Mouse (Mus musculus): ENCODE data around the gene Kifc3. TPM values are rescaled to one million over a fixed set of nuclear protein-coding genes. Genes with fewer than 3 reads are reported as not detected.
"Not testable (repeated sequence)": the region's sequence is repeated elsewhere in the genome, so short reads cannot be mapped to it uniquely, and the experiment has no call there.

Gene Kifc3
- total RNA-seq (2021) = 10 to 100 TPM; 11.2 to 11.5 TPM
- long read RNA-seq, experiment 1, transcript Kifc3-201 (20 exons, 3,277 nt) = major isoform, 9 of 23 reads
- long read RNA-seq, experiment 1, partial matches to known transcripts = 0 of 23 reads
- long read RNA-seq, experiment 1, other reads (novel, unspliced or antisense) = 13 of 23 reads
- long read RNA-seq, experiment 2, transcript Kifc3-201 (20 exons, 3,277 nt) = major isoform, 11 of 39 reads
- long read RNA-seq, experiment 2, partial matches to known transcripts = 2 of 39 reads
- long read RNA-seq, experiment 2, other reads (novel, unspliced or antisense) = 25 of 39 reads

DNA sequence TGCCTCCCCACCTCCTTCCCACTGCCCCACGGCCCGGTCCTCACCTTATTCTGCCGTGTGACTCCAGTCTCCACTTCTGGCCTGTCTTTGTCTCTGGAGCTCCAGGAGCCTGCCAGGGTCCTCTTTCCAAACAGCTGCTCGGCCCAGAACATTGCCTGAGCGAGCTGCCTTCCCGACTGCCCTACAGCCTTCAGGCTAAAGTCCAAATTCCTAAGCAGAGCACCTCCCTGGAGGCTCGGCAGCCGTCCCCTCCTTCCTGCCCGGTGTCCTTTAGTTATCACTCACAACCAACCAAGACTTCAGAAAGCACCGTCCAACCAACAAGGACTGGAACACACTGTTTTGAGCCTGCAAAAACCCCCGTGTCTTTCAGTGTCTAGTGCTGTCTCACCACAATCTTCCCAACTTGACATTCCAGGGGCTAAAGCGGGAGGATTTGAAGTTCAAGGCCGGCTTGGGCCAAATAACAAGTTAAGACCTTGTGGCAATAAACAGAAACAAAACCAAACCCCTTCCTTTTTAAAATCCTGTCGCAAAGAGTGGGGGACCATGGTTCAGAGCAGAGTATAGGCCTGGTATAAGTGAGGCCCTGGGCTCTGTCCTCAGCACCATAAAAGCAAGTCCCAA lies at the start of gene Kifc3:
TSS of gene Kifc3 (minus strand) at position 164 of the 627 bp plus-strand sequence.
- DNase-seq = peak; percentile 51
- intact Hi-C loops (cut with DNase I; ENCODE audit: low total_unique reads) = loop anchor here (10.0 kb wide), 2 partner anchors 98 to 258 kb away; no protein-coding TSS in a partner anchor

DNA sequence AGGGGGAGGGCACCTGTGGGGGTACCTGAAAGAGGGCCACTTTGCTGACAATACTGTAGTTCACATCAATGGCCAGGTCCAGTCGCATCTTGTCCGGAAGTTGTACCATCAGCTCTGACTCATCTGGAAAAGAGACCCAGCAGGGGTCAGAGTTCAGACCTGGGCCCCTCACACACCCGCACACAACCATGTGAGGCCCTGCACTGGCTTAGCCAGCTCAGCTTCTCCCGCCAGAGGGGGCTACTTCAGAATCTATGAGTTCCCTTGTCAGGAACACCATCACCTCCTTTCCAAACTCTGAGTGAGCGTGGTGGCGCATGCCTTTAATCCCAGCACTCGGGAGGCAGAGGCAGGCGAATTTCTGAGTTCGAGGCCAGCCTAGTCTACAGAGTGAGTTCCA lies 49.4 kb upstream of the Kifc3 start:
- no peak for DNase-seq
- intact Hi-C loops (cut with DNase I; ENCODE audit: low total_unique reads) = loop anchor here (2.0 kb wide), 2 partner anchors 51 to 79 kb away; partner anchors contain the start of gene Zfp319

DNA sequence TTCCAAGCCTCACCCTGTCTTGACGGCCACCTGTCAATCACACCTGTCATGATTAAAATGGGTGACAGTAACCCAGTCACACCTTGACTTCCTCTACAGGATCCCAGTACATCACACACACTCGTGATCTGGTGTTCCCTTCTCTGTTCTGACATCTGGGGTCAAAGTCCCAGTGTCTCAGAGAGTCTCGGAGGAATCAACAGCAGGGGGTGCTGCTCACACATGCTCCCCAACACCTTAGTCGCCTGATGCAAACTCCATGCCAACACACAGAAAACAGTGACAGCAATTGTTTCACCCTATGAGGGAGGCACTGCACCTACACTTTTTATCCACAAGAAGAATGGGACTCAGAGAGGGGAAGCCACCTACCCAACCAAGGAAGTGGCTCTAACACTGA lies 47.2 kb upstream of the Kifc3 start:
- DNase-seq = no peak
- intact Hi-C loops (cut with DNase I; ENCODE audit: low total_unique reads) = no loop called here

DNA sequence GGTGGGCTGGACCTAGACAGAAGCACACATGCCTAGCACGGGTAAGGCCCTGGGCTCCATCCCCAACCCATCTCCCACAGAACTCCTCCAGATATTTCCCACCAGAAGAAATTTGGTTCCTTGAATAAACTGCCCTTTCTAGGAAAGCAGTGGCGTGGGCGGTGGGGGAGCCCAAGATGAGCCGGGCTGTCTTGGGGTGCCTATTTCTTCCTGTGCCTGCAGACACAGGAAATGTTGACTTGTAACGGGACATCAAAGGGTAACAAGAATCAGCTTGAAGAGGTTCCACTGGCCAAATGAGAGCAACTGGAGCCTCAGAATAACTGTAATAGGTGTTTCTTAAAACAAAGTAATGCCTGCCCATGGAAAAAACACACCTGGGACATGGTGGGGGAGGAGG lies 44.7 kb upstream of the Kifc3 start:
- DNase-seq = no peak
- intact Hi-C loops (cut with DNase I; ENCODE audit: low total_unique reads) = no loop called here

GRCm38 (mm10) chr8:95245180-95245579 lies 42.6 kb upstream of the Kifc3 start:
- intact Hi-C loops (cut with DNase I; ENCODE audit: low total_unique reads) = no loop called here
- DNase-seq = peak; percentile 25

DNA sequence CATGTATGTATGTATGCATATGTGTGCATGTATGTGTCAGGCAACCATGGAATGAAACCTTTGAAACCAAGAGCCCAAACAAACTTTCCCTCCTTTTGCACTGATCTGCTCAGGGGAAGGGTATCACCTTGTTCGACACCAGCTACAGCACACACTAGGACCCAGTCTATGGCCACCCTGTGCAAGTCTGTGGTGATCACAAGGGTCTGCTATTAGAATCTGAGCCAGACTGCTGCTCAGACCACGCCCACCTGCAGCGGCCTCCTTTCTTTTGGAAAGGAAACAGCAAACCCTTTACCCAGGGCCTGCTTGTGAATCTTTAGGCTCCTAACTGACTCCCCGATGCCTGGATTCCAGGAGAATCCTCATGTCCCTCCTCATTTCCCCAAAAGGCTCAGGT lies 41.2 kb upstream of the Kifc3 start:
- no peak for DNase-seq
- intact Hi-C loops (cut with DNase I; ENCODE audit: low total_unique reads) = no loop called here

- peak; percentile 31 for DNase-seq
- intact Hi-C loops (cut with DNase I; ENCODE audit: low total_unique reads) = no loop called here
These were observed 40.4 kb upstream of the Kifc3 start for GRCm38 (mm10) chr8:95242826-95243571.

DNA sequence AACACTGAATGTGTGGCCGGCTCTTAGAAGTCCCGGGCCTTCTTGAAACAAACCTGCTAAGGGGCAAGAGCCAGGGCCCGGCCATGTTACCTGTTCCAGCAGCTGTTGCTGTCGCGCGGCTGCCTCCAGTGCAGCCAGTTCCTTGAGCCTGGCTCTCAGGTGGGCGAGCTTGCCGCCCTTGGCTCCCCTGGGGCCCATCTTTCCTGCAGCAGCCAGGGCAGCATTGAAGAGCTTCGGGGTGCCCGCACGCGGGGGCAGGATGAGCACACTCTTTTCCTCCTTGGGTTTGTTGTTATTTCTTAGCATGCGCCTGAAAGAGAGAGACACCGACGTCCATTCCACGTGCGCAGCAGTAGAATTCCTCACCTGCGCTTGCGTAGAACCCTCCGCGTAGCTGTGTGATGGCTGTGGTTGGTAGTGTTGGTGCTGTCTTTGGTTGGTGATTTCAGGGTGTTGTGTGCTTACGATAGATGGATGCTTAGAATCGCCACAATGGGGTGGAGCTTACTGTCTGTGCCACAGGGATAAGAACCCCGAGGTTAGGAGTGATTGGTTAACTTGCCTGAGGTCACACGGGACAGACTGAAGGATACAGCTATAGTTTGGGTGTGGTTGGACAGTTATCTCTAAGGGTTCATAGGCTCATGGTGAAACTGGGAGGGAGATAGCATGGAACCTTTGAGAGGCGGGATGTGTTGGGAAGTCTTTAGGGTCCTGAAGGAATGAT lies 39.6 kb upstream of the Kifc3 start:
- DNase-seq = no peak
- intact Hi-C loops (cut with DNase I; ENCODE audit: low total_unique reads) = no loop called here

GRCm38 (mm10) chr8:95235683-95236082 lies 33.1 kb upstream of the Kifc3 start:
- DNase-seq = peak; percentile 64
- intact Hi-C loops (cut with DNase I; ENCODE audit: low total_unique reads) = no loop called here

- DNase-seq; intact Hi-C loops (cut with DNase I; ENCODE audit: low total_unique reads): not testable (repeated sequence)
These were observed 27.5 kb upstream of the Kifc3 start for GRCm38 (mm10) chr8:95230086-95230485.

GRCm38 (mm10) chr8:95227151-95227468 lies 24.5 kb upstream of the Kifc3 start:
- intact Hi-C loops (cut with DNase I; ENCODE audit: low total_unique reads) = no loop called here
- no peak for DNase-seq

DNA sequence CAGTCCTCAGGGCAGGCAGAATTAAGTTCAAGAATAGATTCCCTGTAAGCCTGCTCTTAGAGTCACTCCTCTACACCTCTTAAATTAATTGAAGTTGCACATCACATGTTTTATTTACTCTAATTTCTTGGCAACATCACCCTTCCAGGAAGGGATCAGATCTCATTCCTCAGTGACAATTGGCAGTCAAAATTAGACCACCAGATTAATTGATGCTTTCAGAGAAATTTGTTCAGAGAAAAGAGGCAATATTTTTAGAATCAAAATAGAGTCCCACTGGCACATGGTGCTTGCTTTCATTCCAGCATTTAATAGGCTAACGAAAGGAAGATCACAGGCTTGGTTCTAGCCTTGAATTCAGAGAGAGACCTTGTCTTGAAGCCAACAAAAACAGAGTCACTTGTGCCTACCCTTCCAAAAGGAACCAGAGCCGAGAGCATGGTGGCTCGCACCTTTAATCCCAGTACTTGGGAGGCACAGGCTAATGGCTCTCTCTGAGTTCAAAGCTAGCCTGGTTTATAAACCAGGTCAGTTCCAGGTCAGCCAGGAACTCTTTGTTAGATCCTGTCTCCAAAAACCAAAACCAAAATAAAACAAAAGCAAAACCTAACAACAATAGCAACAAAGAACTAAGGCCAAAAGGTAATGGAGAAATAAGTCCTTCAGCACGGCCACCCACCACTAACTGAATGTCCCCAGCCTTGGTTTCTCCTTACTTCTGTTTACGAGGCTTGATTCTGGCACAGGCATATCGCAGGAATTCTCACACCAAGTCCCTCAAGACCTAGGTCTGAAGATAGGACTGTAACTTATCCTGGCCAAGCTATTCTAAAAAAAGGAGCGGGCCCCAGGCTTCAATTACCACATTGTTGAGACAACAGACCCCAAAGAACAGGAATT lies 23.9 kb upstream of the Kifc3 start:
- no peak for DNase-seq
- intact Hi-C loops (cut with DNase I; ENCODE audit: low total_unique reads) = no loop called here

- intact Hi-C loops (cut with DNase I; ENCODE audit: low total_unique reads) = no loop called here
- DNase-seq = no peak
These were observed 21.4 kb upstream of the Kifc3 start for GRCm38 (mm10) chr8:95223969-95224368.

DNA sequence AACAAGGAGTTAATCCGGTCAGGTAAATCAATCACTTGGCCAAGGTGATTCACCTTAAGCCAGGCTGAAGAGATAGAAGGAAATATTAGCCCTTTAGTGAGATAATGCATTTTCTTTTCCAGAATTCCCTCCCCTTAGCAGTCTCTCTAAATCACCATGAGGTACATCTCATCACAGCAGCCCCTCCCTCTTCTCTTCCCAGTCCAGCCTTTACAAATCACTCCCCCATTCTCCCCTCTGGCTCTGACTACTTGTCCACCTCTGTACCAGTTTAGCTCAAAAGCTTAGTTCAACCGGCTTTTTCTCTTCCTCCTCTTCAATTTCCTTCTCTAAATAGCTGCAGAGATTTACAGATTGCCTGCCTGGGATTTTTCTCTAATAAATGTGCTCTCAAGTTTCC lies 18.4 kb upstream of the Kifc3 start:
- DNase-seq = no peak
- intact Hi-C loops (cut with DNase I; ENCODE audit: low total_unique reads) = no loop called here

GRCm38 (mm10) chr8:95220571-95220998 lies 18.0 kb upstream of the Kifc3 start:
- intact Hi-C loops (cut with DNase I; ENCODE audit: low total_unique reads) = no loop called here
- DNase-seq = no peak

DNA sequence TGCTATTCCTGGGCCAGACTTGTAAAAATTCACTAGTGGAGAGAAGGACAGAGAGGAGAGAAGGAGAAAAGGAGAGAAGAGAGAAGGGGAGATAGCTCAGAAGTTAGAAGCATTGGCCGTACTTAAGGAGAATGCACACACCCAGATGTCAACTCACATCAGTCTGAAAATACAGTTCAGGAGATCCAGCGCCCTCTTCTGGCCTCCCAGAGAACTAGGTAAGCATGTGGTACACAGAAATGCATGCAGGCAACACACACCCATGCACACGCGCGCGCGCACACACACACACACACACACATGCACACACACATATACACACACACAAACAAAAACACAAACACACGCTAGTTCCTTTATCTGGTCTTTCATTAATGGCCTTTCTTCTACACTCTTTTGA lies 17.0 kb upstream of the Kifc3 start:
- intact Hi-C loops (cut with DNase I; ENCODE audit: low total_unique reads) = no loop called here
- no peak for DNase-seq

GRCm38 (mm10) chr8:95215709-95216360 lies 13.2 kb upstream of the Kifc3 start:
- DNase-seq = no peak
- intact Hi-C loops (cut with DNase I; ENCODE audit: low total_unique reads) = no loop called here

- intact Hi-C loops (cut with DNase I; ENCODE audit: low total_unique reads) = loop anchor here (10.0 kb wide), 2 partner anchors 105 to 265 kb away; no protein-coding TSS in a partner anchor
- peak; percentile 60 for DNase-seq
These were observed 7.3 kb upstream of the Kifc3 start for GRCm38 (mm10) chr8:95209924-95210323.

Data from gastrocnemius, postnatal 14 days (tissue).